Mouse (Mus musculus) C2C12 (cell line): ENCODE results near the gene Irf2.

Experiments used
- CTCF ChIP-seq: IDR thresholded peaks from one replicate; pipeline ENCODE4 v1.5.1; 2011; ENCODE audit not compliant: control insufficient read depth, insufficient read depth, insufficient read length
- FOSL1 ChIP-seq: IDR thresholded peaks from one replicate; pipeline ENCODE4 v1.8.0; 2011; ENCODE audit warnings: mild to moderate bottlenecking, low read length; ENCODE audit not compliant: poor library complexity, insufficient read depth, severe bottlenecking
- MYOG ChIP-seq: IDR thresholded peaks from one replicate; pipeline ENCODE4 v1.6.1; 2011; ENCODE audit not compliant: control insufficient read depth, insufficient read length; ENCODE audit errors: extremely low read depth

- TF ChIP-seq CTCF = no peak
- no peak for TF ChIP-seq MYOG
- no peak for TF ChIP-seq FOSL1
Measured at GRCm38 (mm10) chr8:46758131-46758530, 18.6 kb downstream of the Irf2 start.
